Mouse (Mus musculus) hematopoietic stem cell, adult 5-6 weeks (primary cell): ENCODE measurements at regions not wholly inside any gene's neighbourhood (a gene's known extent, or its start where the extent isn't known, plus 50 kb on each side); places are given as distances from the start of the nearest gene placed in this dataset.
A peak's percentile ranks its signal among the peaks of the same experiment; 100 is the strongest.
"Not testable (repeated sequence)": the region's sequence is repeated elsewhere in the genome, so short reads cannot be mapped to it uniquely, and the experiment has no call there.

ENCODE experiments used
- ATAC-seq, 2 experiments: fragments of 125-278 bp in 1 of 2; replicated peaks in 1 of 2; 2 replicates each; pipeline ENCODE4 v1.8.0; 2016 to 2017; ENCODE audit warnings: inconsistent platforms in 2 of 2, mild to moderate bottlenecking in 2 of 2, moderate number of reproducible peaks in 2 of 2, low read depth in 1 of 2, moderate TSS enrichment in 1 of 2; ENCODE audit not compliant: low FRiP score in 2 of 2, poor library complexity in 2 of 2, severe bottlenecking in 2 of 2, insufficient read depth in 1 of 2, low TSS enrichment in 1 of 2

DNA sequence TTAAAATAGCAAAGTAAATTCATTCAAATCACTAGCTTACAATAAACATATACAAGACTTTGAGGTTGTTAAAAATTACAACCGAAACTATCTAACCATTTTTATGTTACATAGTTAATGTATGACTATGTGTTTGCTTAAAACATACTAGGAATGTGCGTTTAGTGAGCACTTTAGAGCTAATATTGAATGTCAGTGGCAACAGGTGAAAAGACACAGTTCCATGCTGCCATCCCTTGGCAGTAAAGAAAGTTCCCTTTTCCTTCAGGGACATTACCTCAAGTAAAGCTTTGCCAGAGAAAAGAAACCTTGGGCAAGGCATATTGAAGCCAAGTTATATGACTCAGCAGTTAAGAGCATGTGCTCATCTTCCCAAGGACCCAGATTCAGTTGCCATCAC is 265.0 kb upstream of the Rarb start:
- no peak for ATAC-seq

- peak; percentile 66 to 79; a peak in 3 of 4 replicates for ATAC-seq
Observed at GRCm38 (mm10) chr14:17081904-17082303, 262.9 kb upstream of the Rarb start.

DNA sequence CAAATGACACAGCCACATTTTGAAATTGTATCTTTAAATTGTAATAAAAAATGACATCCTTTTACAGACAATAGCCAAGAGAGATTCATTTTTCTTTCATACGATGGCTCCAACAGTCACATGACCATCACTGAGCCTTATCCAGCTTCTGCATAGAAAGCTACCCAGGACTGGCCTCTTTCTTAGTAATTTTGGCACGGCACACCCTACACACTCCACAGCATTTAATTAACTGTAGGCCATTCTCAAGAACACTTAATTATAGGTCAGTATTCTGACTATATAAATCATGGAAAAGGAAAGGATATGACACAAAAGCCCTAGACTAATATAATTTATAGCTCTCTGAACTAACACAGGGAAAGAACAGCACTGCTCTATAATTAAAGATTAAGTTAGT is 260.6 kb upstream of the Rarb start:
- ATAC-seq: no peak

GRCm38 (mm10) chr14:17061358-17061757 is 242.4 kb upstream of the Rarb start:
- peak in 1 of 2 experiments; percentile 60; a peak in 1 of 4 replicates for ATAC-seq

GRCm38 (mm10) chr14:17058438-17058837 is 239.5 kb upstream of the Rarb start:
- no peak for ATAC-seq

DNA sequence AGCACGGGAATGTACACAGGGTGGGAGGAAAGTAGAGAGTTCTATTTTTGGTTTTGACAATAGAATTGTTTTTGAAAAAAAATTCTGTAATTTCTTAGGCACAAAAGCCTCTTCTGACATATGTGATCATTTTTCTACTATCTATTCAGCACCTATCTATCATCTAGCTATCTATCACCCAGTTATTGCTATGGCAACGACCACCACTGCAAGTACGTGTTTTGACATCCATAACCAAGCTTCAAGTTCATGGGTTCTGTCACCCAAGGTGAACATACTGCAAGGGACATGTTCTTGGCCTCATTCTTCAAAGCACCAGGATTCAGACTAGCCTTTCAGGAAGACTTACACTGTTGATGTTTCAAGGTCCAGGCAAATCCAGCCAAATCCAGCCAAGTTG is 238.4 kb upstream of the Rarb start:
- ATAC-seq: no peak

GRCm38 (mm10) chr14:17055741-17056140 is 236.8 kb upstream of the Rarb start:
- ATAC-seq: peak; percentile 86 to 89

DNA sequence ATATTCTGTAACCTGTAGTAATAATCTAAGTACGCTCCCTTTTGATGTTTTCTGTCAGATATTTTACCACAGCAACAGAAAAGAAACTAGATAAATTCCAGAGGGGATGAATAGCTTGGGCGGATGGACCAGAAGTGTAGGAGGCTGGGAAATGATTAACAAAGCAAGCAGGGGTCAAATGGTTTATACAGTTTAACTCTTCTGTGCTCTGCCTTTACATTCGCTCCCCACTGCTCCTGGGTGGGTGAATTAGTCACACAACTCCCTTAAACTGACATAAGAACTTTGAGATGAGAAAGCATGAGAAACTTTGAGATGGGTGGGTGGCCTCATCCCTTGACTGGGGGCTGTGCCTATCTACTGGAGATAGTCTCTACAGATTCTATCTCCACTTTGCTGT is 235.4 kb upstream of the Rarb start:
- ATAC-seq: no peak

- no peak for ATAC-seq
Observed at GRCm38 (mm10) chr14:17046808-17047207, 227.9 kb upstream of the Rarb start.

DNA sequence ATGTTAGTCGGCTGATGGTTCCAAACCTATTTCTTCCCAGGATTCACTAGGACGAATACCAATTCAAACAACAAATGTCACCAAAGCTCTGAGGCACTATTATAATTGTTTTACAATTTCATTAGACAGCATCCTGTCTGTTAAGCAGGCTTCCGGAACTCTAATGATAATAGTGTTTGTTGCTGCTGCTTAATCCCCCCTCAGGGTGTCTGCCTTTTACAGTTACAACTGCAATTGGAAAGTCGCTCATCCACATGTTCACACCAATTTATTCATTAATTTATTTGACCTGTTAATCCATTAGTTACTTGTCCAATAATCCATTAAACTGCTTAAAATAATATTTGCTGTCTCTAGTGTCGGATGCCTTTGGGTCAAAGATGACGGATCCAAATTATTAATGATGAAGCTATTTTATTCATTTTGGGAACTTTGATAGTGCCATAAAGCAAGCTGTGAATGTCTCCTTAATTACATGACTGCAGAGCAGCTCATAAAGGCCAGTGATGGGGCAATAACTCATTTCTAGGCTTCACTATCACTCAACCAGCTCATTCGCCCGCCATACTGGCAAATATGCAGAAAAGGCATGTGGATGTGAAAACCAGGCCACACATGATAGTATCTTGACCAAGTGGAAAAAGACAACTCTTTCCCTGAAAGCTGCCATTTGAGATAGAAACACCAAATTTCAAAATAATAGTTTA is 226.6 kb upstream of the Rarb start:
- ATAC-seq: no peak

GRCm38 (mm10) chr14:17020603-17021356 is 201.8 kb upstream of the Rarb start:
- no peak for ATAC-seq

GRCm38 (mm10) chr14:17012931-17013330 is 194.0 kb upstream of the Rarb start:
- peak; percentile 39 to 49; a peak in 2 of 4 replicates for ATAC-seq

DNA sequence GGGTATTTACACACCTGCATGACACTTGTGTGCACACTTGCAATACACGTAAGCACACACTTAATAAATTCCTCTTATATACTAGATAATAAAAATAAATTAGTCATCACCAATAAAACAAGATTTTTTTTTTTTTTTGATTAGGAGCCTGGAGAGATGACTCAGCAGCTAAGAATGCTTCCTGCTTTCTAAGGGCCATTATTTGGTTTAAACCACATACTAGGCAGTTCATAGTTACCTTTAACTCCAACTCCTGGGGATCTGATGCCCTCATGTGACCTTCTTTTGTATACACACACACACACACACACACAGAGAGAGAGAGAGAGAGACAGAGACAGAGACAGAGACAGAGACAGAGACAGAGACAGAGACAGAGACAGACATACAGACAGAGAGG is 193.2 kb upstream of the Rarb start:
- ATAC-seq: peak; percentile 68 to 69; a peak in 2 of 4 replicates

DNA sequence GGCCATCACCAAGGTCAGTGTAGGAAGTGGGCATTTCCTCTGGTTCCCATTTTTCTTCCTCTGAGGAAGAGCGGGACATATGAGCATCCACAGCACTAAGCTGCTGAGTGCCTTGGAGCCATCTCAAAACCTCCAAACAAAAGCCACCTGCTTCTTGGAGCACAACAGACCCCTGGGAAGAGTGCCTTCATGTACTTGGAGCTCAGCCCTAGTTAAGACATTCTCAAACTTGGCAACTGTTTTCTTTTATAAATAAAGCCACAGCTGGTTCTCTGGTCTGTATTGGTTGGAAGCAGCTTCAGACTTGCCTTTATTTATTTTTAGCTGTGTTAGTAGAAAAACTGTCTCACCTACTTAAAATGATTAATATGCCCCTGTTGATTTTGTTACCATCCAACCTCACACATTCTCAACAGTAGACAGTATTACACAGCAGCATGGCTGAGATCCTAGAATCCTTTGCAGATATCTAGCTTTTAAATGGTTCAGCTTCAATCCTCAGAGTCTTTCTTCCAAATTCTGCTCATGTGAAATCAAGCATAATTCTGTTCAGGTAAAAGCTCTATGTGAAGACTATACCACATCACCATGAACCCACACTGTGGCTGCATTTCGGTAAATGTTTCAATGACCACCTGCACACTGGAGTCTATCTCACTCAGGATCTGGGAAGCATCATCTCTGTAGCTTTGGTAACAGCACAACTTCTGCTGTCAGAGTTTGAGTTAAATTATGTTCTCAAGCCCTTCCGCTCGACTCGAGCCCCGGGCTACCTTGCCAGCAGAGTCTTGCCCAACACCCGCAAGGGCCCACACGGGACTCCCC is 186.4 kb upstream of the Rarb start:
- ATAC-seq: no peak

GRCm38 (mm10) chr14:17004714-17005113 is 185.8 kb upstream of the Rarb start:
- ATAC-seq: no peak

DNA sequence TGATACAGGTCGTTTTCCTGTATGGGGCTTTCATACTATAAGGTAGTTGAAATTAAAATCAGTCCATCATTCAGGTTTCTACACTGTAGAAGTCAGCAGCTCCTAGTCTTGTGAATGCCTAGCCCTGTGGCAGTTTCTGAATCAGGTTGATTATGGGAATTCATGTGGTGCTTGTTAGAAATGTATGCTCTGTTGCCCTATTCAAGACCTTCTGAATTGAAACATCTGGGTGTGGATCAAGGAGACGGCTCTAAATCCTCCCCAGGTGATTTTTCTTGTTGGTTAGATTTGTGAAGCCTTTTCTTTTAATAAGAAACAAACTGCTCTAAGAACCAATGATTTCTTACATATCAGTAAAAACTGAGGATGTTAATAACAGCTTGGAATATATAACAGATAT is 177.8 kb upstream of the Rarb start:
- ATAC-seq: no peak

DNA sequence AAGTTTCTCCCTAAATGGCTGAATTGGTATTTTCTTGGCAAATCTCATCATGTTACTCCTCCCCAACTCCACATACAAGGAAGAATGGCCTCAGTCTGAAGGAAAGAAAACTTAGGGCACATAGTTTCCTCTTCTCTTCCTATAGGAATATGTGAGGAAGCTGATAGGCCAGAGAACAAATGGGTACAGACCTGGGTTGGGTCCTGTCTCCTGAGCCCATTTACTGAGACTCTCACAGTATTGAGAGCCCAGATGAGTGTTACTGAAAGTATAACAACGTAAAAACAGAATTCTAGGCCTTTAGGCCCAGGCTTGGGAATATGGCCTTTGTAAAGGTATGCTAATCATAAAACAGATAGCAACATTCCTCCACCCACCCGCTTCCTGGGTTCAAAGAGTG is 152.0 kb upstream of the Rarb start:
- not testable (repeated sequence) for ATAC-seq
